Mouse (Mus musculus) liver, embryonic 16.5 days (tissue): ENCODE results near the gene Fbxo9. TPM values are rescaled to one million over a fixed set of nuclear protein-coding genes. Genes with fewer than 3 reads are reported as not detected.

Source experiments
- ATAC-seq: fragments of 200-750 bp; cut with Nextera tagmentation; 2 replicates; pipeline ENCODE4 v1.8.0; 2017; ENCODE audit warnings: low read depth, mild to moderate bottlenecking, moderate number of reproducible peaks, moderate library complexity
- H3K27ac ChIP-seq: fragments of 300-500 bp; sonication (generic); 2 replicates; pipeline ENCODE4 v1.5.1; 2014; ENCODE audit warnings: mild to moderate bottlenecking, low read length
- H3K27me3 ChIP-seq: fragments of 300-500 bp; sonication (generic); 2 replicates; pipeline ENCODE4 v1.6.1; 2014; ENCODE audit warnings: low read depth, low read length, mixed read lengths; ENCODE audit not compliant: control insufficient read depth, insufficient read depth
- H3K36me3 ChIP-seq: fragments of 300-500 bp; sonication (generic); 2 replicates; pipeline ENCODE4 v1.6.1; 2014; ENCODE audit warnings: mild to moderate bottlenecking; ENCODE audit not compliant: control insufficient read depth, insufficient read depth
- H3K4me1 ChIP-seq: fragments of 300-500 bp; sonication (generic); 2 replicates; pipeline ENCODE4 v1.6.1; 2014; ENCODE audit warnings: low read depth, low read length, mixed read lengths; ENCODE audit not compliant: control insufficient read depth
- H3K4me2 ChIP-seq: fragments of 300-500 bp; sonication (generic); 2 replicates; pipeline ENCODE4 v1.6.1; 2014; ENCODE audit warnings: low read depth, low read length, mixed read lengths
- H3K4me3 ChIP-seq: fragments of 300-500 bp; sonication (generic); 2 replicates; pipeline ENCODE4 v1.5.1; 2014; ENCODE audit warnings: low read depth, mild to moderate bottlenecking, low read length
- H3K9ac ChIP-seq: fragments of 300-500 bp; sonication (generic); 2 replicates; pipeline ENCODE4 v1.6.1; 2014; ENCODE audit warnings: low read depth, low read length
- H3K9me3 ChIP-seq: fragments of 300-500 bp; sonication (generic); replicated peaks from 2 replicates; pipeline ENCODE4 v1.6.1; 2016; ENCODE audit warnings: low read length; ENCODE audit not compliant: control insufficient read depth
- WGBS: fragments of 180-500 bp; shearing (Covaris S2); extraction: QIAGEN DNeasy Blood & Tissue Kit; methylation state at CpG from one replicate; pipeline ENCODE4 v1.1.7; 2014; ENCODE audit not compliant: insufficient replicate concordance; 5-methylcytosine and 5-hydroxymethylcytosine counted together
- polyA plus RNA-seq: library from polyadenylated mRNA; unstranded; fragments of >200 nt; fragmentation: Nextera tagmentation; extraction: Ambion mirVana; gene quantifications from 2 replicates; pipeline ENCODE4 v1.2.1, GENCODE M21; 2015

The Fbxo9 gene
- polyA plus RNA-seq, 1 experiment from 2014 or later, result 65.3 TPM

DNA sequence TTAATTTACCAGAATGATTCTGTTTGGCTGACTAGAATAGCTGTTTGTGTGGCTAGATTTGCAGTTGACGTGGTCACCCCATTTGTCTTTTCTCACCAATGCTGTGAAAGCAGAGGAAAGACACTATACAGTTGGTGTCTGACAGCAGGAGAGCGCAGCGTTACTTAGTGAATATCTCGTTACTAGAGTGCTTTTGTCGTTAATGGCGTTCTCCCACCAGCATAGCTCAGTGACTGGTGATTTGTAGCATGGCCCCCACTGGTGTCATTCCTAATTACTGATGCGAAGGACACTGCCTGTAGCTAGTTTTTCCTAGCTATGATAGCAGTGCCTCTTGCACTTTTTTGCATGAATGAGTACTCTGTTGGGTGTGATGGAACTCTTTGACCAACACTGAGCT is 26.8 kb upstream of the Fbxo9 start:
- Histone ChIP-seq H3K4me1 (no peaks in the 10 kb centered on the region), H3K36me3 (no peaks in the 10 kb centered on the region), H3K4me3 (no peak overlapping the region), H3K4me2 (no peak overlapping the region), H3K27me3 (no peaks in the 10 kb centered on the region), H3K9ac (no peak overlapping the region), H3K9me3 (no peaks in the 10 kb centered on the region), H3K27ac (no peak overlapping the region)
- ATAC-seq, result no peak
- 85% methylated on average over 7 of the region's 7 CpGs for WGBS

DNA sequence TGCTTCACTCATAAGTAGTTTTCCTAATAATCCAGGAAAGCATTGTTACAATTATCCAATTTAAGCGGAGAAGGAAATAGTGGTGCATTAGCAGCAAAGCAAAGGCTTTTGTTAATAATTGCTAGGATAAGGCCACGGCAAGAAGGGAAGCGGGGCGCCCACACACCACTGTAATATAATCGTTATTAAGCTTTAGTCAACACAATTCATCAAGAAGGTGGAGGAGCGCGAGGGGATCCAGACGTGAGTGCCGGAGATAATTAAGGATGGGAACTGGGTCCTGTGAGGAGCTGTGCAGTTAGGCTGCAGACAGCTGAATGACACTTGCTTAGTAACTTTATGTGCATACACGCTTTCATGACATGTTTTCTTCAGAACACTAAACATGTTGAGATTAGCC is 17.8 kb upstream of the Fbxo9 start:
- Histone ChIP-seq H3K4me2 (no peak overlapping the region), H3K4me3 (no peak overlapping the region), H3K27ac (no peak overlapping the region), H3K27me3 (no peaks in the 10 kb centered on the region), H3K36me3 (no peaks in the 10 kb centered on the region), H3K9ac (no peak overlapping the region), H3K4me1 (no peaks in the 10 kb centered on the region; the same call in 1 of the 2 replicates), H3K9me3 (no peaks in the 10 kb centered on the region)
- 71% methylated on average over 10 of the region's 10 CpGs for WGBS
- no peak for ATAC-seq

DNA sequence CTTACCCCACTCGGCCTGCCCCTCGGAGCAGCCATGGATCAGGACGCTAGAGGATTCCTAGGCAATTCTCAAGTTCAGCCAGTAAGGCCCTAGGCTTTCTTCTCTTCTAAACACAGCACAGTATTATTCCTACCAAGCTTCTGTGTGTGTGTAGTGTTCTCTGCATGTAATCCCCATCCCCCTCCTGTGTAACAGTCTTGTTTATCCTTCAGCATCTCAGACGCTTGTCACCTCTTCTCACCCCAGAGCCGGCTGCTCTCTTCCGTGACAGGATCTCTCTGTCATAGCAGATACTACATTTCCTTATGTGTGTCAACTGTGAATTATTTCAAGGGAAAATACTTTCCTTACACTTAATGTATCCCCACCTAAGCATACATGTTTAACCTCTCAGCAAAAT is 17.1 kb upstream of the Fbxo9 start:
- H3K9ac ChIP-seq, result no peak overlapping the region
- no peaks in the 10 kb centered on the region for H3K36me3 ChIP-seq
- H3K27ac ChIP-seq, result no peak overlapping the region
- no peaks in the 10 kb centered on the region for H3K9me3 ChIP-seq
- no peaks in the 10 kb centered on the region; the same call in 1 of the 2 replicates for H3K4me1 ChIP-seq
- no peaks in the 10 kb centered on the region for H3K27me3 ChIP-seq
- H3K4me2 ChIP-seq, result no peak overlapping the region
- WGBS, result 76% methylated on average over 6 of the region's 6 CpGs
- no peak for ATAC-seq
- H3K4me3 ChIP-seq, result no peak overlapping the region

DNA sequence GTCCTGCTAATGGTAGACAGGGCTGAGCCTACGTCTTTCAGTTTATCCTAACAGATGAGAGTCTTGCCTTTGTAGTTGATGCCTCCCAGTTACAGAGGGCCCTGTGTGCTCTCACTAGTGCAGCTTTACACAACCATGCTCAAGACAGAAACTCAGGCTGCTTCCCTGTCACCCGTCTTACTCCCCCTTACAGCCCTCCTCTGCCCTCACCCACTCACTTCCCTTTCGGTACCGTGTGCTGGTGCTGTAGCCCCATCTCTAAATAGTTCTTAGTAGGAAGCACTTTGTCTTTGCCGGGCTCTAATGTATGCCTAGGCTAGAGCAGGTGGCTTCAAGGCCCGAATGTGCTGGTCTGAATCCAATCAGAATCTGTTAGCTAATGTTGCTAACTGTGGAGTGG is 15.4 kb upstream of the Fbxo9 start:
- WGBS, result 49% methylated on average over 6 of the region's 6 CpGs
- Histone ChIP-seq H3K36me3 (no peaks in the 10 kb centered on the region), H3K4me3 (no peak overlapping the region), H3K27me3 (no peaks in the 10 kb centered on the region), H3K9me3 (no peaks in the 10 kb centered on the region), H3K4me1 (no peaks in the 10 kb centered on the region; the same call in 1 of the 2 replicates), H3K27ac (no peak overlapping the region), H3K4me2 (no peak overlapping the region), H3K9ac (no peak overlapping the region)
- no peak for ATAC-seq

DNA sequence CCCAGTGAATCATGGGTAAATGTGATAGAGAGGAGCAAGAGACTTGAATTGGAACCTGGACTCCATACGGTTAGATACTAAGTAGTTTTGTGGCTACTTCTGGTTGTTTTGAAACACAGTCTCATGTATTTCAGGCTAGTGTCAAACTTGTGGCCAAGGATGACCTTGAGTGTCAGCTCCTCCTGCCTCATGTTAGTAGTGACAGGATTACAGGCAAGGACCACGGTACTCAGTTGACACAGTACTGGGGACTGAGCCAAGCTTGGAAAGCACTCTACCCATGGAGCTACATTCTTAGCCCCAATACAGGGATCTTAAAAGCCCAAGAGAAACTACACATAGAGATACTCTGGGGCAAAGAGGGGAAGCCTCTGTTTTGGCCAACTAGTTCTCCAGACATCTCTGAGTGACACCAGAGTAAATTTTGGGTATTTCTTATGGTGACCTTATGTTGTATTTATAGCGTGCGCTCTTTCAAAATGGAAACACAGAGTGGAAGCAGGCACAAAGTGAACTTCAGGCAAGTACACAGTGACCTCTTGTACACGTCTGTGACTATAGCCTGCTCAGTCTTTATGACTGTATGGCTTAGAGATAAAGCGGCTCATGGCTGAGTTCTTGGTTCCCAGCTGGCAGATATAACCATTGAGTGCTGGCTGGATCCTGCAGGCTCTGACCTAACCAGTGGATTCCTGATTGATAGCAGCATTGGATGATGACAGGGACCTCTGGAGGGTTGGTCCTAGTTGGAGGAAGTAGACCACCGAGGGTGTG is 14.3 kb upstream of the Fbxo9 start:
- Histone ChIP-seq H3K4me3 (no peak overlapping the region), H3K27ac (no peak overlapping the region), H3K36me3 (no peaks in the 10 kb centered on the region), H3K4me2 (no peak overlapping the region), H3K27me3 (no peaks in the 10 kb centered on the region), H3K9ac (no peak overlapping the region), H3K4me1 (peaks cover 2% of the 10 kb centered on the region; the same call in 1 of the 2 replicates), H3K9me3 (no peaks in the 10 kb centered on the region)
- no peak for ATAC-seq
- 66% methylated on average over 7 of the region's 7 CpGs for WGBS

DNA sequence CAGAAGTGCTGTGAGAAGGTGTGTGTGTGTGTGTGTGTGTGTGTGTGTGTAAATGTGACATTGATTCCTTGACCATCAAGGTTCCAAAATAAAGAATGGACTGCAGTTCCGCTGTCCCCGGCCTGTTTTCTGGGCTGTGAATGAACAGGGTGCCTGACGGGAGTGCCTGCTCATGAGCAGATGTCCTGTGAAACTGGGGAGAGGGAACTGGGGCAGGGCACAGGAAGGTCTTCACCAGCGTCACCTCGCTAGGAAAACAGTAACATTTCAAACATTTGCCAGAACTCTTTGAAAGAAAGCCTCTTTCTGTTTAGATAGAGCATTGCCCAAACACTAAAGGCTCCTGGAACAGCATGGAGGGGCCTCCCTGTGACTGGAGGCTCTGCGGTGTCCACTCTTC is 13.1 kb upstream of the Fbxo9 start:
- no peaks in the 10 kb centered on the region for H3K9me3 ChIP-seq
- peaks cover 13% of the 10 kb centered on the region for H3K4me1 ChIP-seq
- no peak overlapping the region for H3K9ac ChIP-seq
- no peaks in the 10 kb centered on the region for H3K27me3 ChIP-seq
- H3K4me3 ChIP-seq, result no peak overlapping the region
- peak overlapping the region; percentile 38 for H3K27ac ChIP-seq
- peak; percentile 53 for ATAC-seq
- no peak overlapping the region for H3K4me2 ChIP-seq
- 71% methylated on average over 6 of the region's 6 CpGs for WGBS
- no peaks in the 10 kb centered on the region for H3K36me3 ChIP-seq

DNA sequence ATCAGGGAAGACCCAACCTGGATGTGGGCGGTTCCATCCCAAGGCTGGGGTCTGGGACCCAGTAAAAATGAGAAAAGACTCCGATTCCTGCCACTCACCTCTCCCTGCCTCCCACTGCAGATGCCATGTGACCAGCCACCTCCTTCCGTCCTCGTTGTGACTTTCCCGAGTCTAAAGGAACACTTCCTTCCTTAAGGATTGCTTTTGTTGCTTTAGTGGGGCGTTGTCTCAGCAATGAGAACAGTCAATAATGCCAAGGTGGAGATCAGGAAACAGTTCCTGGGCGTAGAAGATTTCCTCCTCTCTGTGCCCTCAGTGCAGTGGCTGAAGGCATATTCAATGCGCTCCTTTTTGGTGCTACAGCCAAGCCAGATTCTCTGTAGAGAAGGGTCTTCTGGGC is 12.5 kb upstream of the Fbxo9 start:
- Histone ChIP-seq H3K9ac (no peak overlapping the region), H3K27me3 (no peaks in the 10 kb centered on the region), H3K4me2 (no peak overlapping the region), H3K27ac (no peak overlapping the region), H3K4me1 (peaks cover 13% of the 10 kb centered on the region), H3K36me3 (no peaks in the 10 kb centered on the region), H3K4me3 (no peak overlapping the region), H3K9me3 (no peaks in the 10 kb centered on the region)
- WGBS, result 66% methylated on average over 8 of the region's 8 CpGs
- ATAC-seq, result no peak

DNA sequence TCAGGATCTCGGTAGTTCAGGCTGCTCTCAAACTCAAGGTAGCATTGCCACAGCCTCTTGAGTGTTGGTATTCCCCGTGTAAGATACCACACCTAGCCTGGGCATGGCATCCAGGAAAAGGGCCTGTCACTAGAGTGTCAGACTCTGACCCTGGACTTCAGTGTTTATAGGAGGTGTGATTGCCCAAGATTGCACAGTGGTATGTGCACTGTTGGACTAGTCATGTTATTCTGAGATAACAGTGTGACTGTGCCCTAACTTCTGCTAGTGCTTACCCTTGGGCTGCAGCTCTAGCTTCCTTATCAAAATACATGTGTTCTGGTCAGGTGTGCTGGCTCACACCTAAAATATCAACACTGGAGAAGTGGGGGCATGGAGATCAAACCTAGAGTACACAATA is 8.8 kb upstream of the Fbxo9 start:
- Histone ChIP-seq H3K4me1 (peaks cover 17% of the 10 kb centered on the region), H3K4me3 (no peak overlapping the region), H3K27ac (peak overlapping the region; percentile 40), H3K36me3 (no peaks in the 10 kb centered on the region), H3K4me2 (no peak overlapping the region), H3K9ac (no peak overlapping the region), H3K27me3 (no peaks in the 10 kb centered on the region), H3K9me3 (no peaks in the 10 kb centered on the region)
- peak; percentile 76 for ATAC-seq
- WGBS, result 51% methylated on average over 2 of the region's 2 CpGs

DNA sequence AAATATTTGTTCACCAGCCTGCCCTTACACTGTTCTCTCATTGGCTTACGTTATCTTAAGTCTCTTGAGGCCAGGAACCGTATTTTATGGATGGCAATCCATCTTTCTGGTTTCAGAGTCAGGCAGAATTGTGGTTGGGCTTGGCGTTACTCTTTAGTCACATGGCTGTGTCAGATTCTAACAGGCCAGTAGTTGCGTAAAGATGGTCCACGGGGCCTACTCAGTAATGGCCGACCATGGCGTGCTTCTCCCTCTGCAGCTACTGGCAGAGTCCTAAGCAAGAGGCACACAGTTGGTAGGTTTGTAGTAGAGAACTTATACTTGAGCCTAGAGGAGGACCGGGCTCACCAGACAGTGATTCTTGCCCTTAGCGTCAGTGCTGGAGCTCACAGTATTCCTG is 6.9 kb upstream of the Fbxo9 start:
- no peak overlapping the region for H3K27ac ChIP-seq
- WGBS, result 72% methylated on average over 9 of the region's 9 CpGs

More for the DNA sequence above, 6.9 kb upstream of the Fbxo9 start:
- peaks cover 19% of the 10 kb centered on the region for H3K4me1 ChIP-seq
- no peak overlapping the region for H3K4me3 ChIP-seq
- H3K36me3 ChIP-seq, result no peaks in the 10 kb centered on the region
- H3K4me2 ChIP-seq, result no peak overlapping the region
- no peaks in the 10 kb centered on the region for H3K27me3 ChIP-seq
- H3K9me3 ChIP-seq, result no peaks in the 10 kb centered on the region
- ATAC-seq, result no peak
- no peak overlapping the region for H3K9ac ChIP-seq
